Mouse (Mus musculus) stomach, postnatal 0 days (tissue): ENCODE measurements around the gene Disp1. TPM values are rescaled to one million over a fixed set of nuclear protein-coding genes. Genes with fewer than 3 reads are reported as not detected.

Source experiments
- ATAC-seq: fragments of 200-750 bp; cut with Nextera tagmentation; 2 replicates; pipeline ENCODE4 v1.8.0; 2017; ENCODE audit not compliant: low FRiP score, low TSS enrichment
- DNase-seq: peaks from one replicate; pipeline ENCODE4 v3.0.0-alpha.2; 2016; ENCODE audit warnings: low spot score
- H3K27ac ChIP-seq: fragments of 300-500 bp; sonication (generic); replicated peaks from 2 replicates; pipeline ENCODE4 v1.5.1; 2014; ENCODE audit warnings: mild to moderate bottlenecking, control low read depth
- H3K27me3 ChIP-seq: fragments of 300-500 bp; sonication (generic); 2 replicates; pipeline ENCODE4 v1.6.1; 2014; ENCODE audit warnings: low read length; ENCODE audit not compliant: control insufficient read depth, insufficient read depth
- H3K36me3 ChIP-seq: fragments of 300-500 bp; sonication (generic); 2 replicates; pipeline ENCODE4 v1.6.1; 2014; ENCODE audit warnings: low read length, mixed read lengths; ENCODE audit not compliant: control insufficient read depth, insufficient read depth
- H3K4me1 ChIP-seq: fragments of 300-500 bp; sonication (generic); replicated peaks from 2 replicates; pipeline ENCODE4 v1.6.1; 2014; ENCODE audit warnings: antibody characterized with exemption; ENCODE audit not compliant: control insufficient read depth, insufficient read depth
- H3K4me2 ChIP-seq: fragments of 300-500 bp; sonication (generic); replicated peaks from 2 replicates; pipeline ENCODE4 v1.6.1; 2014; ENCODE audit warnings: low read depth, mild to moderate bottlenecking, control low read depth, moderate library complexity
- H3K4me3 ChIP-seq: fragments of 300-500 bp; sonication (generic); 2 replicates; pipeline ENCODE4 v1.5.1; 2014; ENCODE audit warnings: low read depth, low read length, control low read depth
- H3K9ac ChIP-seq: fragments of 300-500 bp; sonication (generic); 2 replicates; pipeline ENCODE4 v1.6.1; 2014; ENCODE audit warnings: mild to moderate bottlenecking, low read length, control low read depth, mixed read lengths
- H3K9me3 ChIP-seq: fragments of 300-500 bp; sonication (generic); 2 replicates; pipeline ENCODE4 v1.6.1; 2016; ENCODE audit warnings: low read length; ENCODE audit not compliant: control insufficient read depth
- CTCF ChIP-seq: IDR thresholded peaks from 2 replicates; pipeline ENCODE4 v1.5.1; 2016; ENCODE audit warnings: antibody characterized with exemption, low read depth, mild to moderate bottlenecking, moderate library complexity
- EP300 ChIP-seq: optimal IDR thresholded peaks from 2 replicates; pipeline ENCODE3; 2016; ENCODE audit warnings: antibody characterized with exemption
- WGBS: fragments of 180-500 bp; shearing (Covaris S2); extraction: QIAGEN DNeasy Blood & Tissue Kit; methylation state at CpG from one replicate; pipeline ENCODE4 v1.1.7; 2014; 5-methylcytosine and 5-hydroxymethylcytosine counted together
- polyA plus RNA-seq: library from polyadenylated mRNA; unstranded; fragments of >200 nt; fragmentation: Nextera tagmentation; extraction: Ambion mirVana; gene quantifications from 2 replicates; pipeline ENCODE4 v1.2.1, GENCODE M21; 2015

Disp1 gene
- polyA plus RNA-seq, result 5.9 and 6.3 TPM in 2 replicates

DNA sequence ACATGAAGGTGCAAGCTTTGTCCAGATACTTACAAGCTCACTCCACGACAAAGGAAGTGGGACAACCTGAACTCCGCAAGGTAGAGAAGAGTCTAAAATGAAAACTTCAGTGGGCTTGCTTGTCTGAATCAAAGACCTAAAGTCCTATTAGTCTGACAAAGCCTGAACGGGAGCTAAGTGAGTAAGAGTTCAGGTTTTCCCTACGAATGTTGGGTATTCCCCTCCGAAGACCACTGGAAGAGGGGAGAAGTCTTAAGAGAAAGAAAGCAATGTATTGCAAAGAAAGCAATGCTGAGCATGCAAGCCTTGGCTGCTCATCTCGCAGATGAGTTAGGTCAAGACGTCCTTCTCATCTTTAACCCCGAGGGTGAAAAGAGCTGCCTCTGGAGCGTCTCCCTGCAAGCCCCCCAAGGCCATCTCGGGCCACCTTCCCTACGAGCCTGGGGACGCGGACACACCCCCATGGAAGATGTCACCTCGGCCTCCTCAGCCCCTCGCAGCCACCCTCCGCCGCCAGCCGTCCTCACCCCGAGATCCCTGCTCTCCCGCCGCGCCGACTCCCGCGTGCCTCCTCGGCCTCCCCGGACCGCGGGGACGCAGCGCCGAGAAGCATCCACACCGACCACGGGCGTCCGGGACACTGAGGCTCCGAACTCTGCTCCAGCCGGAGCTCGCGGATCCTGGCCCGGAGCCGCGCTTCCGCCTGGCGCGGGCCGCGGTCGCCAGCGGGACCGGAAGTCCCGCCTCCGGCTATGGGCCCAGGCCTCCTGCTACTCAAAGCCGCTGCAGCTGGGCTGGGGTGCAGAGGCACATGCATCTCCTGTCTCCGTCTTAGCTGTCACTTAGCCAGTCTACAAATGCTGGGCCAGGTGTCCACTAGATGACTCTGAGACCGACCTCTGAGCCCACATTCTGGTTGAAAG is at the start of gene Disp1:
TSS of gene Disp1 (minus strand) at position 727 of the 923 bp plus-strand sequence.
- peak; percentile 77 for DNase-seq
- Histone ChIP-seq H3K9me3 (no peaks in the 10 kb centered on the region), H3K27ac (peak within 1 kb of the TSS; percentile 78), H3K4me2 (peak within 1 kb of the TSS; percentile 84), H3K27me3 (no peaks in the 10 kb centered on the region), H3K4me3 (peak within 1 kb of the TSS; percentile 85), H3K36me3 (no peaks in the 10 kb centered on the region), H3K9ac (peak within 1 kb of the TSS; percentile 93), H3K4me1 (no peaks in the 10 kb centered on the region)
- no peak for TF ChIP-seq EP300
- no peak for TF ChIP-seq CTCF
- ATAC-seq, result peak; percentile 85
- WGBS, result 1% methylated on average over 56 of the region's 56 CpGs

DNA sequence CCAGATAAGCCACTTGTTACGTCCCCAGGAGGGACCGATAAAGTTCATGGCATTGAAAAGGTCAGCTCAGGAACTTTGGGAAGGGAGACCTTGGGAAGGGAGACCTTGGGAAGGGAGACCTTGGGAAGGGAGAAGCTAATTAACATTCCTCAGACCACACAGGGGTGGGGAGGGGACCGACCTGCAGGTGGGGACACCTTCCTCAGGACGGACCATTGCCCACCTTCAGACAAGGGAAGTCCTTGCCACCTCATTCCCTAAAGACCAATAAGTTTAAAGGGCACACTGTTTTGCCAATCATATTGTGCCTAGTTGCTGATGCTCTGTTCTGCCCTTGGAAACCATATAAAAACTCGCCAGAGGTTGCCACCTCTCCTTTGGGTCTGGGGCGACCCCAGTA is 46.3 kb upstream of the Disp1 start:
- WGBS, result 67% methylated on average over 6 of the region's 6 CpGs
- no peaks in the 10 kb centered on the region for H3K36me3 ChIP-seq
- no peak overlapping the region for H3K4me3 ChIP-seq
- H3K9ac ChIP-seq, result no peak overlapping the region
- no peaks in the 10 kb centered on the region for H3K27me3 ChIP-seq
- ATAC-seq (no peak), DNase-seq (no peak)
- no peak overlapping the region for H3K4me2 ChIP-seq
- H3K4me1 ChIP-seq, result no peaks in the 10 kb centered on the region
- H3K9me3 ChIP-seq, result no peaks in the 10 kb centered on the region
- no peak for TF ChIP-seq CTCF
- TF ChIP-seq EP300, result no peak
- H3K27ac ChIP-seq, result no peak overlapping the region

DNA sequence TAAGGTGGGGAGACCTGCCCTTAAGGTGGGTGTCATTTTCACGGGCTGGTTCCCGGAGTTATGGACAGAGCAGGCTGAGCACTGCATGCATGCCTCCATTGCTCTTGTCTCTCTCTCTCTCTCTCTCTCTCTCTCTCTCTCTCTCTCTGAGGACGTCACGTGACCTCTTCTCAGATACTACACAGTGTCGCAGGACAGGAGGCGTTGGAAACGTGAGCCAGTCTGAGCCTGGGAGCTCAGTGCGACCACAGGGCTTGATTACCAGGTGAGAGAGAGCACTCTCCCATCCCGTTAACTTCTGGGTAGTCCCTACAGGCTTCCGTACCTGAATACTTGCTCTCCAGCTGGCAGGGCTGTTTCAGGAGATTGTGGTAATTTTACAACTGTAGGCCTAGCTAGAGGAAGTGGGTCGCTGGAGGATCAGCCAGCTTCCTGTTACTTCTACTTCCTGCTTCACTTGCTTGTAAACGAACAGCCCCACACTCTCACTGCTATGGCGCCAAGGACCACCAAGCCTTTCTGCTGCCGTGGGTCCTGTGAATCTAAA is 44.7 kb upstream of the Disp1 start:
- TF ChIP-seq EP300, result no peak
- no peak for TF ChIP-seq CTCF
- no peak overlapping the region for H3K27ac ChIP-seq
- no peak overlapping the region for H3K4me3 ChIP-seq
- H3K27me3 ChIP-seq, result no peaks in the 10 kb centered on the region
- H3K4me1 ChIP-seq, result no peaks in the 10 kb centered on the region
- DNase-seq (no peak), ATAC-seq (no peak)
- 59% methylated on average over 14 of the region's 14 CpGs for WGBS
- H3K4me2 ChIP-seq, result no peak overlapping the region
- H3K9me3 ChIP-seq, result no peaks in the 10 kb centered on the region
- no peaks in the 10 kb centered on the region for H3K36me3 ChIP-seq
- H3K9ac ChIP-seq, result no peak overlapping the region

DNA sequence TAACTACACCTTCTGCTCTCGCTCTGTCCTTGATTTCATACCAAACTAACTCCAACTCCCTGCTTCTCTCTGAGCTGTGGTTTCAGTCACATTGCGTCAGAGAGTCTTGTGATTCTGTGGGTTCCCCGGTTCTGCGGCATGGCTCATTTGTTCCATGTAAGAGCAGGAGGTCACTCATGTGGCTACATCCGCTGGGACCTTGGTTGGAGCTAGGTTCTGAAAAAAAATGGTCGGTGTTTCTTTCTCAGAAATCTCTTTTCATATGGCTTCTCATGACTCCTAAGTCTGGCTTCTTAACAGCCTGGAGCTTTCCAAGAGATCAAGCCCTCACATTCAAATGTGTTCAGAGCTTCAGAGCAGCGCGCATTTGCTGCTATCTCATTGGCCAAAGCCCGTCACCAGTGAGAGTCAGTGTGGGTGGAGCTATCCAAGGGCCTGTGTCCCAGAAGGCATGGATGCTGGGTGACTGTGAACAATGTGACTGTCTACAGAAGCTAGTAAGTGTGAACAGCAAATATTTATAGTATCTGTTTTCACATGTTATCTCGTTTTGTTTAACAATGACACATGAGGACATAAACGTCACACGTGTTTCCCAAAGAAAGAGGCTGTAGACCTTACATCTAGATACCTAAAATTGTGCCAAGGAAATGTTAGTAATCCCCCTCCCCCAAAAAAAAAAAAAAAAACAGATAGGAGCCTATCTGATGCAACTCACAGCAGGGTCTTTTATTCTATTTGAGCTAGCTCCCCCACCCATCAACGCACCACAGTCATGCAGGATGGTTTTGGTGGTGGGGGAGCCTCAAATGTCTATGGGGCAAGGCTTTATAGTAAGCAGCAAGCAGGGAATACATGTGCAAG is 43.1 kb upstream of the Disp1 start:
- H3K36me3 ChIP-seq, result no peaks in the 10 kb centered on the region
- ATAC-seq (peak; percentile 90), DNase-seq (peak; percentile 55)
- WGBS, result 60% methylated on average over 13 of the region's 13 CpGs
- no peak overlapping the region for H3K27ac ChIP-seq
- no peak overlapping the region for H3K9ac ChIP-seq
- no peak overlapping the region for H3K4me3 ChIP-seq
- no peaks in the 10 kb centered on the region for H3K9me3 ChIP-seq
- no peaks in the 10 kb centered on the region for H3K27me3 ChIP-seq
- no peak overlapping the region for H3K4me2 ChIP-seq
- no peak for TF ChIP-seq EP300
- no peaks in the 10 kb centered on the region for H3K4me1 ChIP-seq

DNA sequence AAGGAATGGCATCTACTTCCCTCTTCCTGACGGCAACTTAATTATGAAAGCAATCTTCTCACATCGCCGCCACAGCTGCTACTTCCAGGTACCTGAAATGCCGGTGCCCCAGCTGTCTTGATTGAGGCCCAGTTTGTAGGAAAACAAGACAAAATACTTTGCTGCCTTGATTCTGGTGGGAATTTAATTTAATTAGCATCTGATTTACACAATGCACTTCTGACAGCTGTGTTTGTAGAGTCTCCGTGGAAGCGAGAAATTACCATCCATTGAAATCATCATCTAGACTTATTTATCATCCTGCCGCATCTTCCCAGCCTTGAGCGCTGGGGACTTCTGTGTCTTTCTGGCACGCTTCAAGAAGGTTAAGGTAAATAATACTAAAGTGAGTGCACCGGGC is 31.3 kb upstream of the Disp1 start:
- Histone ChIP-seq H3K27me3 (no peaks in the 10 kb centered on the region), H3K4me3 (no peak overlapping the region), H3K4me2 (no peak overlapping the region), H3K27ac (no peak overlapping the region), H3K9me3 (no peaks in the 10 kb centered on the region), H3K9ac (no peak overlapping the region), H3K36me3 (no peaks in the 10 kb centered on the region), H3K4me1 (no peaks in the 10 kb centered on the region)
- TF ChIP-seq EP300 (no peak), CTCF (no peak)
- 46% methylated on average over 10 of the region's 10 CpGs for WGBS
- ATAC-seq (no peak), DNase-seq (no peak)
